Mouse (Mus musculus): ENCODE measurements around the gene Hs6st3.
"Not testable (repeated sequence)": the region's sequence is repeated elsewhere in the genome, so short reads cannot be mapped to it uniquely, and the experiment has no call there.

Gene Hs6st3

GRCm38 (mm10) chr14:119250353-119250752, 112.2 kb downstream of the Hs6st3 start:
- no peak for DNase-seq (ENCODE audit: low spot score)

- no peak for DNase-seq (ENCODE audit: low spot score)
Measured at GRCm38 (mm10) chr14:119255396-119255795, 117.3 kb downstream of the Hs6st3 start.

- no peak for DNase-seq (ENCODE audit: low spot score)
Measured at GRCm38 (mm10) chr14:119257072-119257471, 118.9 kb downstream of the Hs6st3 start.

DNA sequence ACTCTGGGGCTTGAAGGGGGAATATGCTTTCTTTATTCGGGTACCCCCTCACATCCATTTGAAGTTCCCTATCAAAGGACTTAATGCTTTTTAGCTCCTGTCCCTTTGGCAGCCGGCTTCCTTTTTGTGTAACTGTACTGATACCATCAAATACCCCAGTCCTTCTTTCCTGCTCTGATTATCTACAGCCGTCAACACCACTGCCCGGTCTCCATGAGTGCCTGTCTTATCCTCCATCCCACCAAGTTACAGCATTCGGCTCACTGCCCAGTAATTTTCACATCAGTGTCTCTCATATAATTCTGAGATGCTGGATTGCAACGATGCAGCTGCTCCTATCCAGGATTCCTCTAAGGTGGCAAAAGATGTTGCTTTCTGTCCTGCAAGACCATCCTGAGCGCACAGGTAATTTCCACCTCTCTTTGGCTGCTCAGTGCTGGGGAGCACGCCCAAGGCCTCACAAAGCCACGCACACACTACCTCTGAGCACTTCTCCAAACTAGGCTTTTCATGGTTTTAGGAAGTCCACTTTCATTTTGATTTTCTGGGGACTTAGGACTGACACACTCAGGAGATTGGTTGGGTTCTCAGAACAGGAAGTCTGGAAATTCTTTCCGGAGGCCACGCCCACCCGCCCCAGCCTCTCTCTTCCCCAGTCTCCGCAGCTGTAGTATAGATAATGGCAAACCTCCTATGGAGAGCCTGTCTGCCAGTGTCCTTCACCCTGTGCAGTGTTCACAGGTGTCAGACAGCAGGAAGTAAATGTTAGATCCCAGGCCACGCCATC, 122.2 kb downstream of the Hs6st3 start:
- no peak for DNase-seq (ENCODE audit: low spot score)

DNA sequence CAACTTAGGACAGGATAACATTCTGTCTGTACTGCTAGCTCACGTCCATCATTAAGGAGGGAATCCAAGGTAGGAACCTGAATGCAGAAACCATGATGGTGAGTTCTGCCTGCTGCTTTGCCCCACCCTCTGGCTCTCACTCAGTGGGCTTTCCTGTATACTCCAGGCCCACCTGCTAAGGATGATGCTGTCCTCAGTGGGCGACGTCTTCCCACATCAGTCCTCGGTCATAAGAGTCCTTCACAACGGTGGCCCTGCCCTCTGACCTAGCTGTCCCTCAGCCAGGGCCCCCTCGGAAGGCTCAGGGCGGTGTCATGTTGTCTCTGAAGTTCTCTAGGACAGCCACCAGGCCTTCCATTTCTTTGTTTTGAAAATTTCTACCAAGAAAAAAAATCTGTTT, 128.2 kb downstream of the Hs6st3 start:
- DNase-seq (ENCODE audit: low spot score) = no peak

GRCm38 (mm10) chr14:119273088-119273487, 134.9 kb downstream of the Hs6st3 start:
- DNase-seq (ENCODE audit: low spot score) = no peak

- DNase-seq (ENCODE audit: low spot score) = not testable (repeated sequence)
Measured at GRCm38 (mm10) chr14:119278156-119278555, 140.0 kb downstream of the Hs6st3 start.

- DNase-seq (ENCODE audit: low spot score) = no peak
Measured at GRCm38 (mm10) chr14:119283951-119284350, 145.8 kb downstream of the Hs6st3 start.

- no peak for DNase-seq (ENCODE audit: low spot score)
Measured at GRCm38 (mm10) chr14:119289668-119290067, 151.5 kb downstream of the Hs6st3 start.

- no peak for DNase-seq (ENCODE audit: low spot score)
Measured at GRCm38 (mm10) chr14:119294071-119294470, 155.9 kb downstream of the Hs6st3 start.

DNA sequence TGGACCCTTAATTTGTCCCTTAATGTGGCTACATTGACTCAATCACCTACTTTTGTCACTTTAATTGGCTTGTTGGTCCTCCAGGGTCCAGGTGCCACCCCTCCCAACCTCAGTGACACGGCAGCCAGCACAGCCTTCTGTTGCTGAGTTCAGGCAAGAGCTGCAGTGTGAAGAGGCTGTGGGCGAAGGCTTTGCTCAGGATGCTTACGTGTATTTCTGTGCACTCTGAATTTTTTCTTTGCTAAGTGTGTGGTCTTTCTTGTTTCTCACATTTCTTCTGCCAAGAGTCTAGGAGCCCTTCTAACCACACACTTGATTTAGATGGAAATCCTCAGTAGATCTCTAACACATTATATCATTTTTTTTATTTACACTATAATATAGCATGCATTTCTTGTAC, 168.3 kb downstream of the Hs6st3 start:
- no peak for DNase-seq (ENCODE audit: low spot score)

DNA sequence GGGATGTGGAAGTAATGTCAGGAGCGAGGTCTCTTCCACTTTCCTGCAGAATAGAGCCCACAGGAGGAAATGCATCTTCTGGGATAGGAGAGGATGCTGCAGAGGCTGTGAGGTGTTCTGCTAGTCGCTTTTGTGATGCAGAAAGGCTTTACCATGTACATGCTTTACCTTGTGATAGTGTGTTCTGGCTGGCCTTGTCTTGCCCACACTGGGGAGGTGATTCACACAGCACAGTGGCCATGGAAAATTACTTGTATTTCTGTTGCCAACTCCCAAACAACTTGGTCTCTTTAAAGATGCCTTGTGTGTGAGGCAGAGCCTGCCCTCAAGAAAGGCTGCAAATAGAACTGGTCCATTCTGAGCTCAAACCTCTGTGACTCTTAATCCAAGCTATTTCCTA, 180.2 kb downstream of the Hs6st3 start:
- no peak for DNase-seq (ENCODE audit: low spot score)

GRCm38 (mm10) chr14:119347236-119347635, 209.1 kb downstream of the Hs6st3 start:
- DNase-seq (ENCODE audit: low spot score) = no peak

GRCm38 (mm10) chr14:119361414-119361813, 223.3 kb downstream of the Hs6st3 start:
- DNase-seq (ENCODE audit: low spot score) = no peak

- DNase-seq (ENCODE audit: low spot score) = no peak
Measured at GRCm38 (mm10) chr14:119367866-119368425, 229.8 kb downstream of the Hs6st3 start.

- no peak for DNase-seq (ENCODE audit: low spot score)
Measured at GRCm38 (mm10) chr14:119369274-119369673, 231.1 kb downstream of the Hs6st3 start.

- no peak for DNase-seq (ENCODE audit: low spot score)
Measured at GRCm38 (mm10) chr14:119370013-119370412, 231.9 kb downstream of the Hs6st3 start.

GRCm38 (mm10) chr14:119379303-119379702, 241.2 kb downstream of the Hs6st3 start:
- DNase-seq (ENCODE audit: low spot score) = no peak

- DNase-seq (ENCODE audit: low spot score) = no peak
Measured at GRCm38 (mm10) chr14:119401618-119402017, 263.5 kb downstream of the Hs6st3 start.

- no peak for DNase-seq (ENCODE audit: low spot score)
Measured at GRCm38 (mm10) chr14:119409334-119410050, 271.4 kb downstream of the Hs6st3 start.

- no peak for DNase-seq (ENCODE audit: low spot score)
Measured at GRCm38 (mm10) chr14:119422894-119423293, 284.8 kb downstream of the Hs6st3 start.

- DNase-seq (ENCODE audit: low spot score) = no peak
Measured at GRCm38 (mm10) chr14:119450471-119450870, 312.3 kb downstream of the Hs6st3 start.

GRCm38 (mm10) chr14:119451594-119451993, 313.5 kb downstream of the Hs6st3 start:
- no peak for DNase-seq (ENCODE audit: low spot score)

Measured in lung, postnatal 25 days (tissue).